Mouse (Mus musculus) left cerebral cortex, adult 8-10 months (tissue): ENCODE data around the gene Alpk3. TPM values are rescaled to one million over a fixed set of nuclear protein-coding genes. Genes with fewer than 3 reads are reported as not detected.

Experiments used
- DNase-seq, 2 experiments: peaks; one replicate each; pipeline ENCODE4 v3.0.0; 2022; ENCODE audit warnings: low spot score in 2 of 2
- total RNA-seq, 4 experiments: library from RNA; stranded (reverse); gene quantifications; 2 replicates each; pipeline ENCODE4 v1.2.4; 2022

Alpk3 gene
- total RNA-seq, result under 1 TPM; 0.48 to 0.95 (median 0.65) TPM

DNA sequence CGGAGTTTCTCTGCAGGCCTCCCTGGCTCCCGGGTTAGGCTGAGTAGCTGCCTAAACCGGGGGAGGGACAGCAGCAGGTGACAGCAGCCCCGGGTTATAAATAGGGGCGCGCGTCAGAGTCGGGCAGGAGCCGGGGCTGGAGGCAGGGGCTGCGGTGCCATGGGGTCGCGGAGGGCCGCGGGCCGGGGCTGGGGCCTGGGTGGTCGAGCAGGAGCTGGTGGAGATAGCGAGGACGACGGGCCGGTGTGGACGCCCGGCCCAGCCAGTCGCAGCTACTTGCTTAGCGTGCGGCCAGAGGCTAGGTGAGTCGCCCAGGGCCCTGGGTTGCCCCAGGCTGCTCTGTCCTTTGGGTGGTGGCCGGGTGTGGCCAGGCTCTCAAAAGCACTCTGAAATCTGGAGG is at the start of gene Alpk3:
Gene Alpk3, plus strand, starts transcription at position 130 of the 400 bp plus-strand sequence.
- DNase-seq, result no peak

DNA sequence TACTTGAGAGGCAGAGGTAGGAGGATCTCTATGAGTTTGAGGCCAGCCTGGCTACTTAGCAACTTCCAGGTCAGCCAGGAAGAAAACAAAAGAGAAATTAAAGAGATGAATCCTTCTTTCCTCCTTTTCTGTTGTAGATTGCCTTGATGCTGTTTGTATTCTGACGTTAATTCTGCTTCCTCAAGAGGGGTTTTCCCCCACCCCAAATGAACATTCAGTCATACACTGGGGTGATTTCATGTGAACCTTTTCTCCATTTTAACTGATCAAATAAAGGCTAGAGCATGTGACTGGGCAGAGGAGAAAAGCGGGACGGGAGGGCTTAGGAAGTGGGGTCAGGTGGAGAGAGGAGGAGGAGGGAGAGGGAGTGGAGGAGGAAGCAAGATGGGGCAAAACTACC is 49.1 kb upstream of the Alpk3 start:
- DNase-seq, result no peak

- DNase-seq, result no peak
These were observed 45.8 kb upstream of the Alpk3 start for GRCm38 (mm10) chr7:81011576-81011975.

DNA sequence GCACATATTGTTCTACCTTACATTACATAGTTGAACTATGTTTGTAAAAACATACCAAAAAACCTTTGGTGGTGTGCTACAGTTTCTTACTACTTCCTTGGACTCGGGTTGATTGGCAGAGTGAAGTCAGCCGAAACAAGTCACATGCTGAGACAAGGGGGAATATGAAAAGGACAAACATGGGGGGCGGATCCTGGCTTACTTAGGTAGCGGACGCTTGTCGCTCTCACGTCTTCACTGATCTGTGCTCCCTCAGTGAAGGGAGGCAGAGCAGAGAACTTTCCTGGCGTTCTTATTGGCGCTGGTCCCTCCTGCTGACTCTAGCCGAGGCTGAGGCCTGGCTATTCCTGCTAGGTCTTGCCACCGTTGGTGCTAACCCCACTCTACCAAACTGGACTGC is 37.1 kb upstream of the Alpk3 start:
- DNase-seq, result no peak

GRCm38 (mm10) chr7:81022731-81023130 is 34.7 kb upstream of the Alpk3 start:
- no peak for DNase-seq

DNA sequence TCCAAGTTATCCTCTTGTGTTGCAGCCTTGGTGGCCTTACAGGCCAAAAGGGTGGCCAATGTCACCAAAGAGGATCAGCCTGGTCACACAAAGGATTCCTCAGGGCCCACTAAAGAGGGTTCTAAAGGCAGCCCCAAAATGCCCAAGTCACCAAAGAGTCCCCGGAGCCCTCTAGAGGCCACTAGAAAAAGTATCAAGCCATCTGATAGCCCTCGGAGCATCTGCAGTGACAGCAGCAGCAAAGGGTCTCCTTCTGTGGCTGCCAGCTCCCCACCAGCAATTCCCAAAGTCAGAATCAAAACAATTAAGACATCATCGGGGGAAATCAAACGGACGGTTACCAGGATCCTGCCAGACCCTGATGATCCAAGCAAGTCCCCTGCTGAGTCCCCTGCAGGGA is 33.3 kb upstream of the Alpk3 start:
- DNase-seq, result no peak

- DNase-seq, result no peak
These were observed 32.7 kb upstream of the Alpk3 start for GRCm38 (mm10) chr7:81024651-81025050.

- DNase-seq, result no peak
These were observed 31.6 kb upstream of the Alpk3 start for GRCm38 (mm10) chr7:81025751-81026150.

GRCm38 (mm10) chr7:81039711-81040110 is 17.7 kb upstream of the Alpk3 start:
- no peak for DNase-seq

GRCm38 (mm10) chr7:81043023-81043620 is 14.3 kb upstream of the Alpk3 start:
- peak in 1 of 2 experiments; percentile 15 for DNase-seq

- no peak for DNase-seq
These were observed 9.6 kb upstream of the Alpk3 start for GRCm38 (mm10) chr7:81047847-81048246.

GRCm38 (mm10) chr7:81048513-81048912 is 8.9 kb upstream of the Alpk3 start:
- no peak for DNase-seq

- no peak for DNase-seq
These were observed 7.4 kb upstream of the Alpk3 start for GRCm38 (mm10) chr7:81049966-81050365.

- DNase-seq, result no peak
These were observed 1.6 kb upstream of the Alpk3 start for GRCm38 (mm10) chr7:81055709-81056370.

GRCm38 (mm10) chr7:81057901-81058711 is 706 bp downstream of the Alpk3 start:
- DNase-seq, result no peak

DNA sequence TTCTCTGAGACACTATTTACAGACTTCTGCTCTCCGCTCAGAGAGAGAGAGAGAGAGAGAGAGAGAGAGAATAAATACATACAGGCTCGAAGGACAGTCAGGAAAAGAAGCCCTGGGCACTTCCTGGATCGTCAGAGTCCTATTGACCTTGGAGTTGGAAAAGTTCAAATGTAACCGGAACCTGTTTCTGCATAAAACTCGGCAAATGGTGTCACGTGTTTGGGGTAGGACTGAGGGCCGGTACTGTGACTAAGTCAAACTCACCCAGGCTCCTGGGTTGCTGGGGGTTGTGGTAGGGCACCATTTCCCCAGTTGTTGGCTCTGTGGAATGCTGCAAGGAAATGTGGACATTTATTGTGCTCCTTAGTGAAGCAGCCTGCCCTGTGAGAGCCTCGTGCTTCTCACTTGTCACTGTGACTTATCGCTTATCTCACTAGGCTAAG is 1.3 kb downstream of the Alpk3 start:
- no peak for DNase-seq

- no peak for DNase-seq
These were observed 2.0 kb downstream of the Alpk3 start for GRCm38 (mm10) chr7:81059388-81059787.

GRCm38 (mm10) chr7:81060908-81061307 is 3.5 kb downstream of the Alpk3 start:
- no peak for DNase-seq

DNA sequence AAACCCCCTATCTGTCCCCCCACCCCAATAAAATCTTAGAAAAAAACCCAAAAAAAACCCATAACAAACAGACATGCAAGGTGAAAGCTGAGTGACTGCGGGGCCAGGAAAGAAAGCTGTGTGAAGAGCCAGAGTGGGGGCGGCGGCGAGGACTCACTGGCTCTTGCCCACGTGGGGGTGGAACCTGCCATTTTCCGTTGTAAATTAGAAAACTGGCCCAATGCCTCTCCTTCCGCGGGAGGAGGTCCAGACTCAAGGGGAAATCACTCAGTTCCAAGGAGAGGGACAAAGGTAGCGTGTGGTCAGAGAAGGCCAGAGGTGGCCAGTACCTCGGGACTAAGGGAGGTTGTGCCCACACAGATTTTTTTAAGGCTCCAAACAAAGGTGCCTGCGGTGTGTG is 4.5 kb downstream of the Alpk3 start:
- peak in 1 of 2 experiments; percentile 18 for DNase-seq

- DNase-seq, result no peak
These were observed 5.9 kb downstream of the Alpk3 start for GRCm38 (mm10) chr7:81063332-81063731.

DNA sequence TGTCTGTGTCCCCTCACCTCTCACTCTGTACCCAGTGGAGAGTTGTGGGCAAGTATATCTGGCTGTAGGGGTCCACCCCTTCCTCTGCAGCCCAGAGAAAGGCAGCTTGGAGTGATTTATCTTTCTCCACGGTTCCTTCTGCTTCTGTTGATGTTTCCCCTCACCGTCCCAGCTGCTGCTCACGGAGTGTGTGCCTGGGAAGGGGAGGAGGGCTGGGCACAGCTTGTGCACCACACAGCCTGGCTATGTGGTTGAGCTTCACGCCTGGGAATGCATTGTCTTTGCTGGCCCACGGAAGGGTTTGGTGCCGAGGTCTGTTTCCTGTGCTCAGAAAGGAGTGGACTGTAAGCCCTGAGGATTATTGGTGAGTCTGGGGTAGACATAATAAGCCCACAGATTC is 9.3 kb downstream of the Alpk3 start:
- no peak for DNase-seq

DNA sequence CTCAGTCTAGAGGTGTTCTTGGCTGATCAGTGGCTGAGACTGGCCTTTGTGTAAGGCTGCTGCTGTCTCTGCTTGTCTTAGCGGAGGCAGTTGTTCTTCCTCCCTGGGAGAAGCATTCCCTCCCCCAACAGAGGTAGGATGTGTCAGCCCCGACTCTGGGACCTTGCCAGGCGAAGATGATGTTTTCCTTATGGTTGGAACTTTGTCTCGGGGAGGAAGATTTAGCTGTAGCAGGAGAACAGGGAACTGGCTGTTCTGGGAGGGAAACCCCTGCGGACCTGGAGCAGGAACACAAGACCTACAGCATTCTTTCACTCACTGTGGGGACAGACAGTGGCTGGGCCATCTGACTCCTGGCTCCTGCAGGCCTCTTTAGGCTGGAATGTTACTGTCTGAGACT is 15.1 kb downstream of the Alpk3 start:
- no peak for DNase-seq
